In genomic region chr2:120628886-120629735, GRCm38 (mm10) we compare ENCODE assay signal across 8 mouse cellular contexts. TPM values are rescaled to one million over a fixed set of nuclear protein-coding genes. Genes with fewer than 3 reads are reported as not detected.
A peak's percentile ranks its signal among the peaks of the same experiment; 100 is the strongest.
DNase-seq lines count a peak whose midpoint lies in the region; ATAC-seq lines count a peak whose summit lies in the region.

Stard9 (plus strand) TSS chr2:120629121.

- ATAC-seq in CD4-positive, CD25-positive, alpha-beta regulatory T cell, adult 4 months: peak; percentile 100
- ATAC-seq in heart, embryonic 14.5 days (ENCODE audit: insufficient number of reproducible peaks, insufficient read depth, low FRiP score, low read depth): peak; percentile 100
- ATAC-seq in liver, embryonic 13.5 days (ENCODE audit: low read depth): peak; percentile 99
- peak; percentile 100 for ATAC-seq in stomach, embryonic 16.5 days (ENCODE audit: insufficient read depth, low FRiP score)

- 4% methylated on average over 36 of the region's 36 CpGs for WGBS in heart, embryonic 14.5 days
- WGBS in liver, embryonic 13.5 days (ENCODE audit: insufficient replicate concordance): 3% methylated on average over 35 of the region's 36 CpGs
- 1% methylated on average over 36 of the region's 36 CpGs for WGBS in stomach, embryonic 16.5 days

- peaks cover 10% of the 10 kb centered on the region for H3K36me3 ChIP-seq in heart, embryonic 14.5 days (ENCODE audit: control insufficient read depth, insufficient read depth, low read length)
- no peaks in the 10 kb centered on the region for H3K36me3 ChIP-seq in liver, embryonic 13.5 days
- no peaks in the 10 kb centered on the region for H3K36me3 ChIP-seq in stomach, embryonic 16.5 days (ENCODE audit: control insufficient read depth, insufficient read depth, low read length)

- no peaks in the 10 kb centered on the region for H3K9me3 ChIP-seq in heart, embryonic 14.5 days (ENCODE audit: control insufficient read depth, low read length)
- H3K9me3 ChIP-seq in liver, embryonic 13.5 days (replicated peaks): no peaks in the 10 kb centered on the region
- no peaks in the 10 kb centered on the region for H3K9me3 ChIP-seq in stomach, embryonic 16.5 days (replicated peaks; ENCODE audit: control insufficient read depth, low read length)

- peaks cover 0 to 14% of the 10 kb centered on the region in 2 experiments; a peak in 2 of 4 replicates for H3K4me1 ChIP-seq in heart, embryonic 14.5 days (ENCODE audit: control insufficient read depth in 2 of 2, insufficient read depth in 2 of 2, low read length in 2 of 2)
- H3K4me1 ChIP-seq in liver, embryonic 13.5 days (replicated peaks): peaks cover 41% of the 10 kb centered on the region
- peaks cover 7% of the 10 kb centered on the region; the same call in 1 of the 2 replicates for H3K4me1 ChIP-seq in stomach, embryonic 16.5 days (ENCODE audit: control insufficient read depth, insufficient read depth, low read length)

- peak within 1 kb of the TSS; percentile 74 for H3K4me2 ChIP-seq in heart, embryonic 14.5 days (ENCODE audit: low read length)
- peak within 1 kb of the TSS; percentile 86 for H3K4me2 ChIP-seq in liver, embryonic 13.5 days
- H3K4me2 ChIP-seq in stomach, embryonic 16.5 days (ENCODE audit: low read depth, low read length): peak within 1 kb of the TSS; percentile 56

- no peaks in the 10 kb centered on the region for H3K27me3 ChIP-seq in heart, embryonic 14.5 days (ENCODE audit: control insufficient read depth, insufficient read depth, low read length)
- peaks cover 19% of the 10 kb centered on the region for H3K27me3 ChIP-seq in liver, embryonic 13.5 days
- H3K27me3 ChIP-seq in stomach, embryonic 16.5 days (ENCODE audit: control insufficient read depth, insufficient read depth, low read length): no peaks in the 10 kb centered on the region

- peak within 1 kb of the TSS; percentile 73 for H3K9ac ChIP-seq in heart, embryonic 14.5 days (ENCODE audit: low read length)
- H3K9ac ChIP-seq in liver, embryonic 13.5 days: peak within 1 kb of the TSS; percentile 50
- H3K9ac ChIP-seq in stomach, embryonic 16.5 days (ENCODE audit: low read length): peak within 1 kb of the TSS; percentile 69

- peak within 1 kb of the TSS; percentile 63 to 67 for H3K4me3 ChIP-seq in heart, embryonic 14.5 days (ENCODE audit: control insufficient read depth in 1 of 2, insufficient read depth in 1 of 2, low read depth in 1 of 2, low read length in 2 of 2)
- H3K4me3 ChIP-seq in liver, embryonic 13.5 days (replicated peaks): peak within 1 kb of the TSS; percentile 60
- peak within 1 kb of the TSS; percentile 56 for H3K4me3 ChIP-seq in stomach, embryonic 16.5 days (replicated peaks; ENCODE audit: low read length)

- H3K27ac ChIP-seq in heart, embryonic 14.5 days (replicated peaks in 1 of 2; ENCODE audit: control insufficient read depth in 1 of 2, insufficient read depth in 1 of 2, low read depth in 2 of 2, low read length in 2 of 2): peak within 1 kb of the TSS in 1 of 2 experiments; percentile 41; a peak in 1 of 4 replicates
- no peak within 1 kb of the TSS; the same call in 1 of the 2 replicates for H3K27ac ChIP-seq in liver, embryonic 13.5 days
- peak within 1 kb of the TSS; percentile 8; the same call in 1 of the 2 replicates for H3K27ac ChIP-seq in stomach, embryonic 16.5 days (ENCODE audit: low read length)

- peak; percentile 99 for DNase-seq in c-Kit-negative CD71-positive TER-119-positive erythroid progenitor cells, embryonic 14.5 days (ENCODE audit: low read depth, low spot score)
- DNase-seq in fibroblast of lung, adult 2 months (ENCODE audit: low read depth): peak; percentile 96
- DNase-seq in kidney, postnatal 14 days: peak; percentile 99
- DNase-seq in liver, embryonic 13.5 days: peak; percentile 98
- DNase-seq in neural tube, embryonic 10.5 days (ENCODE audit: extremely low spot score, low spot score): peak; percentile 94

RNA-seq across cellular contexts. Expression of gene Stard9, which starts in this region (rescaled TPM):
- polyA plus RNA-seq in CD4-positive, CD25-positive, alpha-beta regulatory T cell, adult 4 months (2017; shearing (Covaris generic)): under 1 TPM; 0.48 to 0.59 TPM
- polyA plus RNA-seq in heart, embryonic 14.5 days (2014; fragmentation: Nextera tagmentation; extraction: Ambion mirVana): 5.7 and 6.3 TPM in 2 replicates
- polyA plus RNA-seq in liver, embryonic 13.5 days (2015; fragmentation: Nextera tagmentation; extraction: Ambion mirVana): 0.61 and 0.85 TPM in 2 replicates
- 5.2 and 5.7 TPM in 2 replicates for polyA plus RNA-seq in stomach, embryonic 16.5 days (2015; fragmentation: Nextera tagmentation; extraction: Ambion mirVana)

Comparison
In these comparisons a context has a peak if more than half of its experiments do, and no peak if none do; other contexts are left out.
1. Peak in ATAC-seq in CD4-positive, CD25-positive, alpha-beta regulatory T cell, adult 4 months; RNA of the gene not detected or under 1 TPM.
2. Peak in DNase-seq, ATAC-seq, H3K4me3 ChIP-seq, H3K9ac ChIP-seq and H3K4me2 ChIP-seq in liver, embryonic 13.5 days; RNA of the gene not detected or under 1 TPM.